Mouse (Mus musculus) spleen, adult 2 months (tissue): ENCODE measurements around the gene Fank1. TPM values are rescaled to one million over a fixed set of nuclear protein-coding genes. Genes with fewer than 3 reads are reported as not detected.

ENCODE experiments used
- DNase-seq, 2 experiments: peaks; one replicate each; pipeline versions ENCODE4 v3.0.0 to v3.0.0-alpha.2; 2012 to 2021; ENCODE audit warnings: low spot score in 2 of 2, low read depth in 1 of 2
- H3K27ac ChIP-seq: fragments of 200-500 bp; 2 replicates; pipeline ENCODE4 v1.5.1; 2012; ENCODE audit warnings: low read length, inconsistent platforms; ENCODE audit not compliant: insufficient read depth
- H3K27me3 ChIP-seq: fragments of 200-500 bp; 2 replicates; pipeline ENCODE4 v1.6.1; 2012; ENCODE audit warnings: mild to moderate bottlenecking, moderate library complexity, low read length, inconsistent platforms; ENCODE audit not compliant: control insufficient read depth, insufficient read depth
- H3K36me3 ChIP-seq: fragments of 200-500 bp; 2 replicates; pipeline ENCODE4 v1.6.1; 2012; ENCODE audit warnings: mild to moderate bottlenecking, low read length, inconsistent platforms; ENCODE audit not compliant: control insufficient read depth, insufficient read depth
- H3K4me1 ChIP-seq: fragments of 200-500 bp; 2 replicates; pipeline ENCODE4 v1.6.1; 2011; ENCODE audit warnings: inconsistent platforms; ENCODE audit not compliant: control insufficient read depth, insufficient read depth, insufficient read length
- H3K4me3 ChIP-seq: fragments of 200-500 bp; 2 replicates; pipeline ENCODE4 v1.5.1; 2011; ENCODE audit warnings: mild to moderate bottlenecking, inconsistent platforms; ENCODE audit not compliant: insufficient read depth, insufficient read length; ENCODE audit errors: extremely low read depth
- CTCF ChIP-seq: fragments of 200-500 bp; IDR thresholded peaks from 2 replicates; pipeline ENCODE4 v1.5.1; 2011; ENCODE audit warnings: mild to moderate bottlenecking, inconsistent platforms; ENCODE audit not compliant: insufficient read depth, insufficient read length, insufficient replicate concordance; ENCODE audit errors: extremely low read depth
- POLR2A ChIP-seq: fragments of 200-500 bp; IDR thresholded peaks from 2 replicates; pipeline ENCODE4 v1.6.1; 2011; ENCODE audit warnings: low read depth, low read length, inconsistent platforms
- WGBS: fragments of 180-500 bp; shearing (Covaris S2); methylation state at CpG from one replicate; pipeline ENCODE4 v1.1.7; 2018; 5-methylcytosine and 5-hydroxymethylcytosine counted together
- polyA plus RNA-seq: library from polyadenylated mRNA; depleted of rRNA; stranded (reverse); fragments of >200 nt; gene quantifications from 2 replicates; pipeline ENCODE4 v1.2.3, GENCODE M21; 2012

Gene Fank1
- polyA plus RNA-seq, 1 experiment, result not detected

GRCm38 (mm10) chr7:133757961-133758455 lies 18.7 kb upstream of the Fank1 start:
- Histone ChIP-seq H3K36me3 (peaks cover 10% of the 10 kb centered on the region), H3K4me3 (no peak overlapping the region), H3K27ac (no peak overlapping the region), H3K4me1 (no peaks in the 10 kb centered on the region), H3K27me3 (no peaks in the 10 kb centered on the region)
- WGBS, result 81% methylated on average over 5 of the region's 5 CpGs
- DNase-seq, result no peak
- TF ChIP-seq POLR2A (no peak), CTCF (no peak)

- H3K4me1 ChIP-seq, result no peaks in the 10 kb centered on the region
- no peak overlapping the region for H3K4me3 ChIP-seq
- WGBS, result 95% methylated on average over 5 of the region's 5 CpGs
- no peak for DNase-seq
- peaks cover 10% of the 10 kb centered on the region for H3K36me3 ChIP-seq
- no peaks in the 10 kb centered on the region for H3K27me3 ChIP-seq
- TF ChIP-seq POLR2A (no peak), CTCF (no peak)
- no peak overlapping the region for H3K27ac ChIP-seq
Observed at GRCm38 (mm10) chr7:133758716-133759115, 17.9 kb upstream of the Fank1 start.

GRCm38 (mm10) chr7:133759611-133760353 lies 16.9 kb upstream of the Fank1 start:
- H3K4me1 ChIP-seq, result no peaks in the 10 kb centered on the region
- peaks cover 8% of the 10 kb centered on the region for H3K36me3 ChIP-seq
- no peaks in the 10 kb centered on the region for H3K27me3 ChIP-seq
- TF ChIP-seq CTCF (no peak), POLR2A (no peak)
- H3K27ac ChIP-seq, result no peak overlapping the region
- no peak overlapping the region for H3K4me3 ChIP-seq
- DNase-seq, result no peak
- 89% methylated on average over 27 of the region's 27 CpGs for WGBS

- Histone ChIP-seq H3K4me1 (no peaks in the 10 kb centered on the region), H3K27me3 (no peaks in the 10 kb centered on the region), H3K27ac (no peak overlapping the region), H3K4me3 (no peak overlapping the region), H3K36me3 (peaks cover 5% of the 10 kb centered on the region)
- WGBS, result 94% methylated on average over 6 of the region's 6 CpGs
- no peak for DNase-seq
- TF ChIP-seq CTCF (no peak), POLR2A (no peak)
Observed at GRCm38 (mm10) chr7:133762696-133763095, 14.0 kb upstream of the Fank1 start.

- Histone ChIP-seq H3K4me3 (no peak overlapping the region), H3K27ac (no peak overlapping the region), H3K36me3 (peaks cover 2% of the 10 kb centered on the region; the same call in 1 of the 2 replicates), H3K4me1 (no peaks in the 10 kb centered on the region), H3K27me3 (no peaks in the 10 kb centered on the region)
- TF ChIP-seq CTCF, result no peak
- TF ChIP-seq POLR2A, result no peak
- 88% methylated on average over 2 of the region's 2 CpGs for WGBS
- DNase-seq, result no peak
Observed at GRCm38 (mm10) chr7:133764425-133764824, 12.2 kb upstream of the Fank1 start.

- H3K27me3 ChIP-seq, result no peaks in the 10 kb centered on the region
- no peaks in the 10 kb centered on the region for H3K4me1 ChIP-seq
- no peak for DNase-seq
- no peaks in the 10 kb centered on the region for H3K36me3 ChIP-seq
- H3K4me3 ChIP-seq, result no peak overlapping the region
- no peak overlapping the region for H3K27ac ChIP-seq
- 84% methylated on average over 10 of the region's 10 CpGs for WGBS
- TF ChIP-seq POLR2A (no peak), CTCF (no peak)
Observed at GRCm38 (mm10) chr7:133765240-133765848, 11.3 kb upstream of the Fank1 start.

GRCm38 (mm10) chr7:133765849-133766243 lies 10.8 kb upstream of the Fank1 start:
- H3K4me1 ChIP-seq, result no peaks in the 10 kb centered on the region
- H3K27ac ChIP-seq, result no peak overlapping the region
- no peaks in the 10 kb centered on the region for H3K27me3 ChIP-seq
- no peak overlapping the region for H3K4me3 ChIP-seq
- WGBS, result 92% methylated on average over 13 of the region's 13 CpGs
- TF ChIP-seq POLR2A (no peak), CTCF (no peak)
- no peaks in the 10 kb centered on the region for H3K36me3 ChIP-seq
- no peak for DNase-seq
